Mouse (Mus musculus) small intestine, adult 2 months (tissue): ENCODE measurements around the gene Ewsr1. TPM values are rescaled to one million over a fixed set of nuclear protein-coding genes. Genes with fewer than 3 reads are reported as not detected.

Experiments
- H3K27ac ChIP-seq: fragments of 200-500 bp; 2 replicates; pipeline ENCODE4 v1.5.1; 2012; ENCODE audit warnings: low read depth, low read length, control low read depth, inconsistent platforms; ENCODE audit not compliant: insufficient read depth
- H3K27me3 ChIP-seq: fragments of 200-500 bp; 2 replicates; pipeline ENCODE4 v1.6.1; 2012; ENCODE audit warnings: mild to moderate bottlenecking, moderate library complexity, low read length, inconsistent platforms; ENCODE audit not compliant: control insufficient read depth, insufficient read depth
- H3K36me3 ChIP-seq: fragments of 200-500 bp; 2 replicates; pipeline ENCODE4 v1.6.1; 2012; ENCODE audit warnings: mild to moderate bottlenecking, low read length, control low read depth, inconsistent platforms; ENCODE audit not compliant: control insufficient read depth, insufficient read depth
- H3K4me1 ChIP-seq: fragments of 200-500 bp; 2 replicates; pipeline ENCODE4 v1.6.1; 2012; ENCODE audit warnings: low read length, inconsistent platforms, mixed read lengths; ENCODE audit not compliant: control insufficient read depth, insufficient read depth, insufficient read length
- H3K4me3 ChIP-seq: fragments of 200-500 bp; 2 replicates; pipeline ENCODE4 v1.5.1; 2012; ENCODE audit warnings: low read depth, mild to moderate bottlenecking, control low read depth, inconsistent platforms, low read length, moderate library complexity
- CTCF ChIP-seq: fragments of 200-500 bp; IDR thresholded peaks from 2 replicates; pipeline ENCODE4 v1.5.1; 2012; ENCODE audit warnings: low read depth, mild to moderate bottlenecking, control low read depth, inconsistent platforms, low read length, moderate library complexity, mixed read lengths; ENCODE audit not compliant: insufficient replicate concordance, insufficient read length; ENCODE audit errors: extremely low read depth
- POLR2A ChIP-seq: fragments of 200-500 bp; IDR thresholded peaks from 2 replicates; pipeline ENCODE4 v1.6.1; 2012; ENCODE audit warnings: low read depth, mild to moderate bottlenecking, control low read depth, inconsistent platforms, low read length, moderate library complexity
- WGBS: fragments of 180-500 bp; shearing (Covaris S2); methylation state at CpG from one replicate; pipeline ENCODE4 v1.1.7; 2018; 5-methylcytosine and 5-hydroxymethylcytosine counted together
- polyA plus RNA-seq: library from polyadenylated mRNA; depleted of rRNA; stranded (reverse); fragments of >200 nt; gene quantifications from 2 replicates; pipeline ENCODE4 v1.2.3, GENCODE M21; 2012

Ewsr1 gene
- polyA plus RNA-seq, 1 experiment, result 396 TPM

- TF ChIP-seq CTCF, result no peak
- peak overlapping the region; percentile 65 for H3K4me3 ChIP-seq
- 9% methylated on average over 13 of the region's 13 CpGs for WGBS
- peaks cover 17% of the 10 kb centered on the region for H3K27me3 ChIP-seq
- peaks cover 40% of the 10 kb centered on the region for H3K4me1 ChIP-seq
- H3K36me3 ChIP-seq, result peaks cover 6% of the 10 kb centered on the region; the same call in 1 of the 2 replicates
- H3K27ac ChIP-seq, result 0 out of 2 replicates have a peak overlapping the region, but pooled peaks have one; percentile 13
Measured at GRCm38 (mm10) chr11:5062326-5062725, 36.7 kb downstream of the Ewsr1 start.

- Histone ChIP-seq H3K27me3 (peaks cover 17% of the 10 kb centered on the region), H3K4me3 (peak overlapping the region; percentile 65), H3K4me1 (peaks cover 40% of the 10 kb centered on the region), H3K27ac (0 out of 2 replicates have a peak overlapping the region, but pooled peaks have one; percentile 13), H3K36me3 (peaks cover 6% of the 10 kb centered on the region; the same call in 1 of the 2 replicates)
- WGBS, result 4% methylated on average over 62 of the region's 62 CpGs
- TF ChIP-seq POLR2A, result no peak
- no peak for TF ChIP-seq CTCF
Measured at GRCm38 (mm10) chr11:5061413-5062139, 37.5 kb downstream of the Ewsr1 start.

- H3K4me1 ChIP-seq, result peaks cover 40% of the 10 kb centered on the region
- H3K27ac ChIP-seq, result no peak overlapping the region
- WGBS, result 83% methylated on average over 28 of the region's 28 CpGs
- TF ChIP-seq CTCF, result no peak
- TF ChIP-seq POLR2A, result no peak
- peaks cover 17% of the 10 kb centered on the region for H3K27me3 ChIP-seq
- peak overlapping the region; percentile 65; the same call in 1 of the 2 replicates for H3K4me3 ChIP-seq
- H3K36me3 ChIP-seq, result peaks cover 6% of the 10 kb centered on the region; the same call in 1 of the 2 replicates
Measured at GRCm38 (mm10) chr11:5060756-5061412, 38.2 kb downstream of the Ewsr1 start.

GRCm38 (mm10) chr11:5059704-5060156 lies 39.3 kb downstream of the Ewsr1 start:
- no peak overlapping the region for H3K27ac ChIP-seq
- H3K4me1 ChIP-seq, result peaks cover 40% of the 10 kb centered on the region
- H3K36me3 ChIP-seq, result peaks cover 6% of the 10 kb centered on the region; the same call in 1 of the 2 replicates
- TF ChIP-seq CTCF, result peak; percentile 78; the same call in 1 of the 2 replicates
- no peak for TF ChIP-seq POLR2A
- 41% methylated on average over 27 of the region's 27 CpGs for WGBS
- peaks cover 17% of the 10 kb centered on the region for H3K27me3 ChIP-seq
- no peak overlapping the region for H3K4me3 ChIP-seq

GRCm38 (mm10) chr11:5059230-5059629 lies 39.8 kb downstream of the Ewsr1 start:
- no peak for TF ChIP-seq CTCF
- TF ChIP-seq POLR2A, result 0 out of 2 replicates have a peak, but pooled peaks have one; percentile 14
- 53% methylated on average over 14 of the region's 14 CpGs for whole genome bisulfite sequencing
- Histone ChIP-seq H3K36me3 (peaks cover 6% of the 10 kb centered on the region; the same call in 1 of the 2 replicates), H3K27ac (no peak overlapping the region), H3K4me3 (no peak overlapping the region), H3K27me3 (peaks cover 17% of the 10 kb centered on the region), H3K4me1 (peaks cover 38% of the 10 kb centered on the region)

GRCm38 (mm10) chr11:5058783-5059182 lies 40.3 kb downstream of the Ewsr1 start:
- Histone ChIP-seq H3K27ac (no peak overlapping the region), H3K27me3 (peaks cover 17% of the 10 kb centered on the region), H3K36me3 (peaks cover 6% of the 10 kb centered on the region; the same call in 1 of the 2 replicates), H3K4me3 (no peak overlapping the region), H3K4me1 (peaks cover 36% of the 10 kb centered on the region)
- WGBS, result 36% methylated on average over 9 of the region's 9 CpGs
- TF ChIP-seq POLR2A, result no peak
- TF ChIP-seq CTCF, result no peak

- Histone ChIP-seq H3K4me1 (peaks cover 35% of the 10 kb centered on the region), H3K4me3 (peak within 1 kb of the TSS; percentile 60), H3K27ac (no peak within 1 kb of the TSS), H3K27me3 (peaks cover 17% of the 10 kb centered on the region), H3K36me3 (peaks cover 6% of the 10 kb centered on the region; the same call in 1 of the 2 replicates)
- 1% methylated on average over 77 of the region's 77 CpGs for WGBS
- TF ChIP-seq POLR2A, result no peak
- TF ChIP-seq CTCF, result no peak
Measured at GRCm38 (mm10) chr11:5057856-5058641, 41.0 kb downstream of the Ewsr1 start, which contains the start of gene Rasl10a. Gene Rasl10a (plus strand): TSS chr11:5058128.
